In the genomic region with DNA sequence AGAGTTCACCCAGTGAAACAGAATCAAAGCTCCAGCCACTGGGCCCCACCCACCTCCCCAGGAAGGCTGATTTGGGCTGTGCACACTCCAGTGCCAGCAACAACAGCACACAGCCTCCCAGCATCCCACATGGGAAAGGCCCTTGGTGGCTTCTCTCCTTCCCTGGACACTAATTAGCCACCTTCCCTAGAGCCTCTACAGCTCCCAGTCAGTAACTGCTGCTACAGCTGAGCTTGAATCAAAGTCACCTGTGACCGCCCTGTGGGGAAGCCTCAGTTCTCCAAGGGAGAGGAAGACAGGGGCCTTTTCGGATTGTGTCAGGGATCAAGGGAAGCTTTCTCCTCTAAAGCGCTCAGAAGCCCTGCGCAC, we compare ENCODE assay signal across 25 mouse cellular contexts. TPM values are rescaled to one million over a fixed set of nuclear protein-coding genes. Genes with fewer than 3 reads are reported as not detected.
DNase-seq lines count a peak whose midpoint lies in the region; ATAC-seq lines count a peak whose summit lies in the region.
"Had no signal": no experiment of that assay in that cellular context is flagged by ENCODE, and none has a peak within 500 bp of the region (broad histone marks: within the 10 kb centered on the region; RNA-seq: fewer than 3 reads in every experiment).

No protein-coding gene starts in this region.

- no peak for DNase-seq in hindbrain, embryonic 11.5 days (ENCODE audit: low spot score)
- DNase-seq in midbrain, embryonic 10.5 days (ENCODE audit: low spot score), result no peak
- no peak for DNase-seq in thymus, postnatal 10 days (ENCODE audit: low spot score in 2 of 2)
- DNase-seq: adrenal gland, postnatal 10 days; cerebellum, adult 8-10 months; cerebellum, postnatal 36 days; embryo, embryonic 11 days; gastrocnemius, postnatal 25 days; heart, adult 18-20 months; heart, postnatal 14 days; kidney, adult 2 months; kidney, postnatal 10 days; liver, postnatal 0 days; thymus, adult 18-20 months; thymus, postnatal 4 days had no signal

- H3K9ac ChIP-seq in hindbrain, embryonic 13.5 days, result no peak overlapping the region
- H3K9ac ChIP-seq in hindbrain, embryonic 11.5 days (ENCODE audit: low read depth, low read length), result no peak overlapping the region
- H3K9ac ChIP-seq in midbrain, embryonic 13.5 days (replicated peaks), result no peak overlapping the region
- no peak overlapping the region for H3K9ac ChIP-seq in midbrain, embryonic 15.5 days
- no peak overlapping the region for H3K9ac ChIP-seq in neural tube, embryonic 15.5 days (replicated peaks)
- H3K9ac ChIP-seq: heart, embryonic 13.5 days; limb, embryonic 12.5 days; liver, postnatal 0 days had no signal

- H3K4me1 ChIP-seq in hindbrain, embryonic 13.5 days (replicated peaks), result peaks cover 47% of the 10 kb centered on the region
- no peaks in the 10 kb centered on the region for H3K4me1 ChIP-seq in hindbrain, embryonic 11.5 days (replicated peaks; ENCODE audit: control insufficient read depth, insufficient read depth, low read length)
- H3K4me1 ChIP-seq in midbrain, embryonic 13.5 days (replicated peaks), result peaks cover 16% of the 10 kb centered on the region
- peaks cover 10% of the 10 kb centered on the region for H3K4me1 ChIP-seq in midbrain, embryonic 10.5 days
- H3K4me1 ChIP-seq in midbrain, embryonic 15.5 days, result peaks cover 22% of the 10 kb centered on the region
- H3K4me1 ChIP-seq in neural tube, embryonic 15.5 days, result peaks cover 17% of the 10 kb centered on the region
- H3K4me1 ChIP-seq: heart, embryonic 13.5 days; limb, embryonic 12.5 days had no signal

- H3K36me3 ChIP-seq in hindbrain, embryonic 13.5 days, result no peaks in the 10 kb centered on the region
- no peaks in the 10 kb centered on the region for H3K36me3 ChIP-seq in hindbrain, embryonic 11.5 days (ENCODE audit: control insufficient read depth, insufficient read depth, low read length)
- H3K36me3 ChIP-seq in midbrain, embryonic 13.5 days, result no peaks in the 10 kb centered on the region
- no peaks in the 10 kb centered on the region for H3K36me3 ChIP-seq in midbrain, embryonic 10.5 days
- no peaks in the 10 kb centered on the region for H3K36me3 ChIP-seq in midbrain, embryonic 15.5 days (replicated peaks)
- H3K36me3 ChIP-seq in neural tube, embryonic 15.5 days, result no peaks in the 10 kb centered on the region
- H3K36me3 ChIP-seq: heart, embryonic 13.5 days; limb, embryonic 12.5 days had no signal

- no peak overlapping the region for H3K4me2 ChIP-seq in hindbrain, embryonic 13.5 days
- H3K4me2 ChIP-seq in hindbrain, embryonic 11.5 days (replicated peaks; ENCODE audit: low read depth, low read length), result no peak overlapping the region
- H3K4me2 ChIP-seq in midbrain, embryonic 13.5 days (replicated peaks), result no peak overlapping the region
- no peak overlapping the region for H3K4me2 ChIP-seq in midbrain, embryonic 15.5 days
- H3K4me2 ChIP-seq in neural tube, embryonic 15.5 days, result no peak overlapping the region
- H3K4me2 ChIP-seq: heart, embryonic 13.5 days; limb, embryonic 12.5 days; liver, embryonic 11.5 days had no signal

- no peak overlapping the region for H3K4me3 ChIP-seq in hindbrain, embryonic 13.5 days
- no peak overlapping the region for H3K4me3 ChIP-seq in hindbrain, embryonic 11.5 days (ENCODE audit: low read depth, low read length)
- H3K4me3 ChIP-seq in midbrain, embryonic 13.5 days (replicated peaks), result no peak overlapping the region
- H3K4me3 ChIP-seq in midbrain, embryonic 10.5 days, result no peak overlapping the region
- H3K4me3 ChIP-seq in midbrain, embryonic 15.5 days, result no peak overlapping the region
- no peak overlapping the region for H3K4me3 ChIP-seq in neural tube, embryonic 15.5 days (replicated peaks)
- H3K4me3 ChIP-seq: heart, embryonic 13.5 days; limb, embryonic 12.5 days; myocyte had no signal

- peak overlapping the region; percentile 44 for H3K27ac ChIP-seq in hindbrain, embryonic 13.5 days
- no peak overlapping the region for H3K27ac ChIP-seq in hindbrain, embryonic 11.5 days (ENCODE audit: low read depth, low read length)
- peak overlapping the region; percentile 19; the same call in 1 of the 2 replicates for H3K27ac ChIP-seq in midbrain, embryonic 13.5 days
- no peak overlapping the region for H3K27ac ChIP-seq in midbrain, embryonic 10.5 days (replicated peaks)
- H3K27ac ChIP-seq in midbrain, embryonic 15.5 days, result no peak overlapping the region
- no peak overlapping the region for H3K27ac ChIP-seq in neural tube, embryonic 15.5 days (replicated peaks)
- H3K27ac ChIP-seq: heart, embryonic 13.5 days; limb, embryonic 12.5 days; macrophage had no signal

- no peak; the same call in 1 of the 2 replicates for ATAC-seq in hindbrain, embryonic 13.5 days (ENCODE audit: low FRiP score)
- no peak for ATAC-seq in hindbrain, embryonic 11.5 days (ENCODE audit: low FRiP score)
- ATAC-seq in midbrain, embryonic 13.5 days, result peak; percentile 67
- peak; percentile 15; the same call in 1 of the 2 replicates for ATAC-seq in midbrain, embryonic 15.5 days (replicated peaks)
- ATAC-seq in neural tube, embryonic 15.5 days (ENCODE audit: low FRiP score), result 0 out of 2 replicates have a peak, but pooled peaks have one; percentile 12
- ATAC-seq: liver, postnatal 0 days; lung, postnatal 0 days had no signal

- 54% methylated on average over 4 of the region's 4 CpGs for WGBS in hindbrain, embryonic 13.5 days
- 61% methylated on average over 4 of the region's 4 CpGs for WGBS in hindbrain, embryonic 11.5 days
- 44% methylated on average over 4 of the region's 4 CpGs for WGBS in midbrain, embryonic 13.5 days
- 64% methylated on average over 4 of the region's 4 CpGs for WGBS in midbrain, embryonic 10.5 days
- 40% methylated on average over 4 of the region's 4 CpGs for WGBS in midbrain, embryonic 15.5 days
- 61% methylated on average over 4 of the region's 4 CpGs for WGBS in neural tube, embryonic 15.5 days

- 0 out of 2 replicates have a peak, but pooled peaks cover 3% of the 10 kb centered on the region for H3K27me3 ChIP-seq in hindbrain, embryonic 13.5 days
- no peaks in the 10 kb centered on the region for H3K27me3 ChIP-seq in hindbrain, embryonic 11.5 days (ENCODE audit: control insufficient read depth, insufficient read depth, low read length)
- 0 out of 2 replicates have a peak, but pooled peaks cover 2% of the 10 kb centered on the region for H3K27me3 ChIP-seq in midbrain, embryonic 13.5 days
- H3K27me3 ChIP-seq in midbrain, embryonic 10.5 days (ENCODE audit: low read depth, poor library complexity, severe bottlenecking), result no peaks in the 10 kb centered on the region; the same call in 1 of the 2 replicates
- no peaks in the 10 kb centered on the region for H3K27me3 ChIP-seq in midbrain, embryonic 15.5 days (replicated peaks)
- no peaks in the 10 kb centered on the region for H3K27me3 ChIP-seq in neural tube, embryonic 15.5 days (replicated peaks)
- H3K27me3 ChIP-seq: limb, embryonic 12.5 days had no signal

- no peaks in the 10 kb centered on the region for H3K9me3 ChIP-seq in hindbrain, embryonic 13.5 days
- H3K9me3 ChIP-seq in hindbrain, embryonic 11.5 days (ENCODE audit: control insufficient read depth, low read length), result no peaks in the 10 kb centered on the region
- no peaks in the 10 kb centered on the region for H3K9me3 ChIP-seq in midbrain, embryonic 13.5 days
- H3K9me3 ChIP-seq in midbrain, embryonic 10.5 days (replicated peaks), result no peaks in the 10 kb centered on the region
- H3K9me3 ChIP-seq in midbrain, embryonic 15.5 days, result no peaks in the 10 kb centered on the region
- H3K9me3 ChIP-seq in neural tube, embryonic 15.5 days (replicated peaks), result no peaks in the 10 kb centered on the region
- H3K9me3 ChIP-seq: heart, embryonic 13.5 days; limb, embryonic 12.5 days had no signal

RNA-seq across cellular contexts. Expression of gene Lingo1, which starts 49.4 kb away (rescaled TPM):
- 48.9 and 50.4 TPM in 2 replicates for polyA plus RNA-seq in hindbrain, embryonic 13.5 days (2015; fragmentation: Nextera tagmentation; extraction: Ambion mirVana)
- 6.7 and 7.2 TPM in 2 replicates for polyA plus RNA-seq in hindbrain, embryonic 11.5 days (2014; fragmentation: Nextera tagmentation; extraction: Ambion mirVana)
- 35.1 and 39.0 TPM in 2 replicates for polyA plus RNA-seq in midbrain, embryonic 13.5 days (2015; fragmentation: Nextera tagmentation; extraction: Ambion mirVana)
- 2.8 and 6.4 TPM in 2 replicates for polyA plus RNA-seq in midbrain, embryonic 10.5 days (2016; fragmentation: Nextera tagmentation; extraction: Ambion mirVana)
- 77.8 and 83.1 TPM in 2 replicates for polyA plus RNA-seq in midbrain, embryonic 15.5 days (2015; fragmentation: Nextera tagmentation; extraction: Ambion mirVana)
- 67.4 and 72.2 TPM in 2 replicates for polyA plus RNA-seq in neural tube, embryonic 15.5 days (2015; fragmentation: Nextera tagmentation; extraction: Ambion mirVana)
- polyA plus RNA-seq: macrophage had no signal

Comparison
In these comparisons a context has a peak if more than half of its experiments do, and no peak if none do; other contexts are left out.
1. H3K27ac ChIP-seq: peak in hindbrain, embryonic 13.5 days (single experiment) and midbrain, embryonic 13.5 days (single experiment); none in hindbrain, embryonic 11.5 days (single experiment), midbrain, embryonic 10.5 days (single experiment), midbrain, embryonic 15.5 days (single experiment) and neural tube, embryonic 15.5 days (single experiment).
2. ATAC-seq: peak in midbrain, embryonic 13.5 days (single experiment), midbrain, embryonic 15.5 days (single experiment) and neural tube, embryonic 15.5 days (single experiment); none in hindbrain, embryonic 13.5 days (single experiment) and hindbrain, embryonic 11.5 days (single experiment).